Mouse (Mus musculus): Measurements from ENCODE around the gene Hmgn3.

GRCm38 (mm10) chr9:83101691-83102090, 44.8 kb downstream of the Hmgn3 start:
- TF ChIP-seq CTCF (IDR thresholded peaks at IDR 0.05; ENCODE audit: extremely low read depth, insufficient read depth, insufficient read length, insufficient replicate concordance) (no peak), POLR2A (IDR thresholded peaks at IDR 0.05; ENCODE audit: low read depth, low read length) (no peak)
